ENCODE assay signal across 28 mouse cellular contexts in genomic region chr11:82173491-82173890, GRCm38 (mm10). TPM values are rescaled to one million over a fixed set of nuclear protein-coding genes. Genes with fewer than 3 reads are reported as not detected.
"Had no signal": no experiment of that assay in that cellular context is flagged by ENCODE, and none has a peak within 500 bp of the region (broad histone marks: within the 10 kb centered on the region; RNA-seq: fewer than 3 reads in every experiment).

No protein-coding gene starts in this region.

- H3K27me3 ChIP-seq: lung, embryonic 15.5 days had no signal

- H3K27ac ChIP-seq: kidney, postnatal 0 days; layer of hippocampus, adult 2 months; limb, embryonic 12.5 days; limb, embryonic 15.5 days; liver, embryonic 14.5 days; lung, embryonic 15.5 days; stomach, embryonic 15.5 days had no signal

- DNase-seq: kidney, postnatal 25 days; layer of hippocampus, adult 9-11 months; lung, postnatal 10 days; lung, postnatal 36 days; midbrain, embryonic 14.5 days; right cerebral cortex, adult 18-20 months; right cerebral cortex, postnatal 14 days; right cerebral cortex, postnatal 4 days; spleen, adult 18-20 months; thymus, postnatal 36 days had no signal

- H3K4me1 ChIP-seq: limb, embryonic 12.5 days; limb, embryonic 15.5 days; stomach, embryonic 15.5 days had no signal

- H3K4me3 ChIP-seq: layer of hippocampus, adult 2 months; limb, embryonic 12.5 days; limb, embryonic 15.5 days; lung, embryonic 15.5 days; stomach, embryonic 15.5 days had no signal

- H3K36me3 ChIP-seq: limb, embryonic 12.5 days; limb, embryonic 15.5 days; lung, embryonic 15.5 days; stomach, embryonic 15.5 days had no signal

RNA-seq across cellular contexts. Expression of gene Ccl8, which starts 58.5 kb away (rescaled TPM):
- total RNA-seq: layer of hippocampus, adult 2 months; layer of hippocampus, postnatal 25 days; left cerebral cortex, adult 18-20 months; left cerebral cortex, postnatal 25 days; megakaryocyte progenitor cell, adult 5-6 weeks; megakaryocyte-erythroid progenitor cell, adult 5-6 weeks; midbrain, postnatal 0 days had no signal
- polyA plus RNA-seq: kidney, embryonic 14.5 days; limb, embryonic 12.5 days; limb, embryonic 15.5 days; liver, embryonic 11.5 days; liver, embryonic 14.5 days; lung, embryonic 15.5 days; midbrain, embryonic 11.5 days; midbrain, embryonic 14.5 days; midbrain, postnatal 0 days; neural tube, embryonic 11.5 days; neural tube, embryonic 14.5 days; stomach, embryonic 15.5 days had no signal
